Mouse (Mus musculus): Measurements from ENCODE around the gene Sptan1. TPM values are rescaled to one million over a fixed set of nuclear protein-coding genes. Genes with fewer than 3 reads are reported as not detected.
A peak's percentile ranks its signal among the peaks of the same experiment; 100 is the strongest.

Sptan1 gene
- total RNA-seq (2014; rRNA removed) (716 and 902 TPM in 2 replicates), polyA plus RNA-seq (2015; fragmentation: Nextera tagmentation; extraction: Ambion mirVana) (166 and 184 TPM in 2 replicates)

DNA sequence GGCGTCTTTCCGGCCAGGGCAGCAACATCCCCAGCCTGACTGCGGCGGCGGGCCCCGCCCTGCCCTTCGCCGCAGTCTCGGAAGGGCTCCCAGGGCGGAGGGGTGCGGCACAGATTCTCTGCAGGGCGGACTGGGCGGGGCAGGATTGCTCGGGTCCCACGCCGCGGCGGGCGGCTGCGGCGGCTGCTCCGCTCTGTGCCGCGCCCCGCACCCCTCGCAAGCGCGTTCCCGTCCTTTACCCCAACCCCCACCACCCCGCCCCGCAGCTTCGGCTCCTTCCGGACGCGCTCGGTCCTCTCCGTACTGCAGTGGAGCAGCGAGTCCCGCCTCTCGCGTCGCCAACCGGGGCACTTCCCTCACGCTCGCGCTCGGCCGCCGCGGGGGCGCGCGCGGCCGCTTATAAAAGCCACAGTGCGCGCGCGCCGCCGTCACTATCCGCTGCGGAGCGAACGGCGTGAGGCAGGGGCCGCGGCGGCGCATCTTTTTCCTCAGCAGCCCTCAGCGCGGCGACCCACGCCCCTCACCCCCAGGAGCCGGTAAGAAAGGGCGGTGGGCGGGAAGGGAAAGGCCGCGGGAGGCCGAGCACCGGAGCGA, at the start of gene Sptan1:
TSS of gene Sptan1 (plus strand) at position 311 of the 594 bp plus-strand sequence.
- ATAC-seq = peak; percentile 100
- H3K27ac ChIP-seq = peak within 1 kb of the TSS; percentile 98
- H3K9me3 ChIP-seq (ENCODE audit: low read length) = no peaks in the 10 kb centered on the region
- peak within 1 kb of the TSS; percentile 73 for H3K4me2 ChIP-seq (ENCODE audit: low read depth, low read length)
- WGBS = under 1% methylated on average over 59 of the region's 82 CpGs
- H3K27me3 ChIP-seq (ENCODE audit: insufficient read depth, low read length) = no peaks in the 10 kb centered on the region
- no peak for TF ChIP-seq CTCF (IDR thresholded peaks at IDR 0.05; ENCODE audit: low read depth)
- peak; percentile 99 for DNase-seq (ENCODE audit: low spot score)
- no peaks in the 10 kb centered on the region; the same call in 1 of the 2 replicates for H3K36me3 ChIP-seq (ENCODE audit: insufficient read depth, low read length)
- peaks cover 26% of the 10 kb centered on the region for H3K4me1 ChIP-seq (ENCODE audit: insufficient read depth, low read length)
- peak within 1 kb of the TSS; percentile 99 for H3K9ac ChIP-seq (replicated peaks; ENCODE audit: low read length)
- H3K4me3 ChIP-seq (ENCODE audit: low read length) = peak within 1 kb of the TSS; percentile 99

DNA sequence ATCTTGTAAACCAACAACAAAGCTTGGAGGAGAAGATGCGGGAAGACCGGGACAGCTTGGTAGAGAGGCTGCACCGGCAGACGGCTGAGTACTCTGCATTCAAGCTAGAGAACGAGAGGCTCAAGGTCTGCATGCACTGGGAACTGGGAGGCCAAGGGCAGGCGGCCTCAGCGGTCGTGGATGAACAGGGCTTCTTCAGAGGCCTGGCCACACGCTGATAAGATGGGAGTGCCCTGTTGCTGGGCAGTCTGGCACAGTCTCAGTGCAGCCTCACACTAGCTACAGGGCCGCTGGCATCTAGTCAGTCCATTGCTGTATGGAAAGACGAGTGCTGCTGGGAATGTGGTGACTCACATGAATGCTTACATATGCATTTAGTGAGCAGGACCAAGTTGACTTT, 47.7 kb upstream of the Sptan1 start:
- no peak overlapping the region for H3K4me3 ChIP-seq (ENCODE audit: low read length)
- no peak for TF ChIP-seq CTCF (IDR thresholded peaks at IDR 0.05; ENCODE audit: low read depth)
- H3K36me3 ChIP-seq (ENCODE audit: insufficient read depth, low read length) = peaks cover 67% of the 10 kb centered on the region
- no peak overlapping the region for H3K9ac ChIP-seq (replicated peaks; ENCODE audit: low read length)
- H3K27me3 ChIP-seq (ENCODE audit: insufficient read depth, low read length) = no peaks in the 10 kb centered on the region
- H3K27ac ChIP-seq = no peak overlapping the region
- H3K9me3 ChIP-seq (ENCODE audit: low read length) = no peaks in the 10 kb centered on the region
- DNase-seq (ENCODE audit: low spot score) (no peak), ATAC-seq (no peak)
- no peaks in the 10 kb centered on the region for H3K4me1 ChIP-seq (ENCODE audit: insufficient read depth, low read length)
- WGBS = 89% methylated on average over 11 of the region's 11 CpGs
- H3K4me2 ChIP-seq (ENCODE audit: low read depth, low read length) = no peak overlapping the region

DNA sequence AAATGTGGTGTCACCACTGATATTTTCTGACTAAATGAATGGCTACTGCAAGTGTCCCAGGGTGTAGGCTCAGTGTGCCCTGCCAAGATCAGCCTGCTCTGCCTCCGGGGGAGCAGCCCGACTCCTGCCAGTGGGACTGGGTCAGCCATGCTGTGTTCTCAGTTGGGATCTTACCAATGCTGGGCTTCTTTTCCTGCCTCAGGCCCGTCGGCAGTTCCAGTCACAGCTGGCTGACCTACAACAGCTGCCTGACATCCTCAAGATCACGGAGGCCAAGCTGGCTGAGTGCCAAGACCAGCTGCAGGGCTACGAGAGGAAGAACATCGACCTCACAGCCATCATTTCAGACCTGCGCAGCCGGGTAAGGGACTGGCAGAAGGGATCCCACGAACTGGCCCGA, 43.3 kb upstream of the Sptan1 start:
- Histone ChIP-seq H3K36me3 (ENCODE audit: insufficient read depth, low read length) (peaks cover 65% of the 10 kb centered on the region), H3K9me3 (ENCODE audit: low read length) (no peaks in the 10 kb centered on the region), H3K9ac (replicated peaks; ENCODE audit: low read length) (no peak overlapping the region), H3K4me3 (ENCODE audit: low read length) (no peak overlapping the region), H3K27ac (no peak overlapping the region), H3K4me2 (ENCODE audit: low read depth, low read length) (no peak overlapping the region), H3K27me3 (ENCODE audit: insufficient read depth, low read length) (no peaks in the 10 kb centered on the region), H3K4me1 (ENCODE audit: insufficient read depth, low read length) (no peaks in the 10 kb centered on the region)
- ATAC-seq (no peak), DNase-seq (ENCODE audit: low spot score) (peak; percentile 30)
- no peak for TF ChIP-seq CTCF (IDR thresholded peaks at IDR 0.05; ENCODE audit: low read depth)
- 59% methylated on average over 11 of the region's 11 CpGs for WGBS

GRCm38 (mm10) chr2:29926542-29926941, 38.8 kb upstream of the Sptan1 start:
- ATAC-seq (no peak), DNase-seq (ENCODE audit: low spot score) (no peak)
- WGBS = 91% methylated on average over 5 of the region's 5 CpGs

GRCm38 (mm10) chr2:29930506-29930905, 34.9 kb upstream of the Sptan1 start:
- no peak for TF ChIP-seq CTCF (IDR thresholded peaks at IDR 0.05; ENCODE audit: low read depth)
- DNase-seq (ENCODE audit: low spot score) = peak; percentile 36
- ATAC-seq = no peak
- Histone ChIP-seq H3K4me3 (ENCODE audit: low read length) (no peak overlapping the region), H3K36me3 (ENCODE audit: insufficient read depth, low read length) (peaks cover 51% of the 10 kb centered on the region), H3K27ac (no peak overlapping the region), H3K27me3 (ENCODE audit: insufficient read depth, low read length) (no peaks in the 10 kb centered on the region), H3K4me1 (ENCODE audit: insufficient read depth, low read length) (no peaks in the 10 kb centered on the region), H3K9ac (replicated peaks; ENCODE audit: low read length) (no peak overlapping the region), H3K4me2 (ENCODE audit: low read depth, low read length) (no peak overlapping the region), H3K9me3 (ENCODE audit: low read length) (no peaks in the 10 kb centered on the region)
- WGBS = 83% methylated on average over 10 of the region's 10 CpGs

More at GRCm38 (mm10) chr2:29926542-29926941, 38.8 kb upstream of the Sptan1 start:
- no peak overlapping the region for H3K4me2 ChIP-seq (ENCODE audit: low read depth, low read length)
- no peaks in the 10 kb centered on the region for H3K27me3 ChIP-seq (ENCODE audit: insufficient read depth, low read length)
- H3K27ac ChIP-seq = no peak overlapping the region
- H3K4me3 ChIP-seq (ENCODE audit: low read length) = no peak overlapping the region
- peaks cover 81% of the 10 kb centered on the region for H3K36me3 ChIP-seq (ENCODE audit: insufficient read depth, low read length)
- no peak for TF ChIP-seq CTCF (IDR thresholded peaks at IDR 0.05; ENCODE audit: low read depth)
- H3K9me3 ChIP-seq (ENCODE audit: low read length) = no peaks in the 10 kb centered on the region
- H3K4me1 ChIP-seq (ENCODE audit: insufficient read depth, low read length) = no peaks in the 10 kb centered on the region
- H3K9ac ChIP-seq (replicated peaks; ENCODE audit: low read length) = no peak overlapping the region

DNA sequence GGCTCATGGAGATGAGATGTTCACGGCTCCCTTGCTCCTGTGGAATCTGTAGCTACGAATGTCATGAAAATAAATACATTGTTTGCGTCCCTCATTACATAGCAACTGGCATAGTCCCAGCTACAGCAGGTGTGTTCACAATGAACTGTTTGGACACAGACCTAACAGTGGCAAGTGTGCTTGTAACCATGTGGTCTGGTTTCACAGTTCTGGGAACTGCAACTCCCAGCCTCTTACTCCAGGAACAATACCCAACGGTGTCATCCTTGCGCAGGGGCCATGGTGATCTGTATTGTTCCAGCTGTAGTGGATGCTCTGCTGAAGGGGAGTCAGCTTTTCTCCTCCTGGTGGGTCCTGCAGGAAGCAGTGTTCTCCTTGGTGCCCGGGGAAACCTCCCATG, 34.2 kb upstream of the Sptan1 start:
- H3K27ac ChIP-seq = no peak overlapping the region
- H3K36me3 ChIP-seq (ENCODE audit: insufficient read depth, low read length) = peaks cover 45% of the 10 kb centered on the region
- ATAC-seq (no peak), DNase-seq (ENCODE audit: low spot score) (no peak)
- H3K4me2 ChIP-seq (ENCODE audit: low read depth, low read length) = no peak overlapping the region
- TF ChIP-seq CTCF (IDR thresholded peaks at IDR 0.05; ENCODE audit: low read depth) = no peak
- WGBS = 77% methylated on average over 6 of the region's 6 CpGs
- H3K4me3 ChIP-seq (ENCODE audit: low read length) = no peak overlapping the region
- H3K4me1 ChIP-seq (ENCODE audit: insufficient read depth, low read length) = no peaks in the 10 kb centered on the region; the same call in 1 of the 2 replicates
- H3K27me3 ChIP-seq (ENCODE audit: insufficient read depth, low read length) = no peaks in the 10 kb centered on the region
- no peak overlapping the region for H3K9ac ChIP-seq (replicated peaks; ENCODE audit: low read length)
- no peaks in the 10 kb centered on the region for H3K9me3 ChIP-seq (ENCODE audit: low read length)

DNA sequence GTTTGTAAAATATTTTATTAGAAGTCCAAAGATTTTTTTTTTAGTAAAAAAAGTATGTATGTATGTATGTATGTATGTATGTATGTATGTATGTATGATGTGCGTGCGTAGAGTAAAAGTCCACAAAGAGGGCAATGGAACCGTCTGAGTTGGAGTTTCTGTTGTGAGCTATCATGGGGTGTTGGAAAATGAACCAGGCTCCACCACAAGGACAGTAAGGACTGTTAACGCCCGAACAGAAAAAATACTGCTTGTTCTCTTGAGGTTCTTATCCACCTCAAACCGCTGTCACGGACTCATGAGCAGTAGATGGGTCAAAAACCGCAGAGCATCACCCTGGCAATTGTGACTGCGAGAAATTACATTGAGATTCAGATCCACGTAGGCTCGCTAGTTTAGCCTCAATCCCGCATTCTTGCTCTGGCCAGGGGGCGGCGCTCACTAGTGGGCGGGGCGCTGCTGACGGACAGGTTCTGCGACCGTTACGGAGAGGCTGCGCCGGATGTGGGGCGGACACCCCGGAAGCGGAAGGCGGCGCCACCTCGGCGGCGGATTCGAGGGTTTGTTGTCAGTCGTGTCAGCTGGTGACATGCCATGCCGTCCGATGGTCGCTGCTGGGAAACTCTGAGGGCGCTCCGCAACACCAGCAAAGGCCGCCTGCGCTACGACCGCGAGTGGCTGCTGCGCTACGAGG, 30.3 kb upstream of the Sptan1 start, which contains the start of gene Gle1:
TSS of gene Gle1 (plus strand) at position 521 of the 694 bp plus-strand sequence.
- Histone ChIP-seq H3K4me2 (ENCODE audit: low read depth, low read length) (peak within 1 kb of the TSS; percentile 66), H3K4me3 (ENCODE audit: low read length) (peak within 1 kb of the TSS; percentile 90), H3K27me3 (ENCODE audit: insufficient read depth, low read length) (no peaks in the 10 kb centered on the region), H3K27ac (peak within 1 kb of the TSS; percentile 81), H3K36me3 (ENCODE audit: insufficient read depth, low read length) (peaks cover 24% of the 10 kb centered on the region), H3K4me1 (ENCODE audit: insufficient read depth, low read length) (no peaks in the 10 kb centered on the region; the same call in 1 of the 2 replicates), H3K9me3 (ENCODE audit: low read length) (no peaks in the 10 kb centered on the region), H3K9ac (replicated peaks; ENCODE audit: low read length) (peak within 1 kb of the TSS; percentile 56)
- TF ChIP-seq CTCF (IDR thresholded peaks at IDR 0.05; ENCODE audit: low read depth) = peak; percentile 82
- DNase-seq (ENCODE audit: low spot score) (peak; percentile 98), ATAC-seq (peak; percentile 98)
- 2% methylated on average over 44 of the region's 44 CpGs for WGBS
